Mouse (Mus musculus) liver, adult 2 months (tissue): ENCODE measurements at regions not wholly inside any gene's neighbourhood (a gene's known extent, or its start where the extent isn't known, plus 50 kb on each side); places are given as distances from the start of the nearest gene placed in this dataset.

ENCODE experiments used
- DNase-seq: peaks from one replicate; pipeline ENCODE4 v3.0.0-alpha.2; 2011; ENCODE audit warnings: low read depth, low spot score; ENCODE audit errors: extremely low read depth
- H3K27ac ChIP-seq: fragments of 200-500 bp; replicated peaks from 2 replicates; pipeline ENCODE4 v1.5.1; 2012; ENCODE audit warnings: low read depth, mild to moderate bottlenecking, control low read depth, inconsistent platforms, low read length; ENCODE audit not compliant: insufficient read depth
- H3K27me3 ChIP-seq: fragments of 200-500 bp; 2 replicates; pipeline ENCODE4 v1.6.1; 2012; ENCODE audit warnings: mild to moderate bottlenecking, moderate library complexity, low read length, inconsistent platforms; ENCODE audit not compliant: control insufficient read depth, insufficient read depth
- H3K36me3 ChIP-seq: fragments of 200-500 bp; 2 replicates; pipeline ENCODE4 v1.6.1; 2012; ENCODE audit warnings: low read length, inconsistent platforms; ENCODE audit not compliant: control insufficient read depth, insufficient read depth
- H3K4me1 ChIP-seq: fragments of 200-500 bp; 2 replicates; pipeline ENCODE4 v1.6.1; 2011; ENCODE audit warnings: low read length; ENCODE audit not compliant: control insufficient read depth, insufficient read depth
- H3K4me3 ChIP-seq: fragments of 200-500 bp; 2 replicates; pipeline ENCODE4 v1.5.1; 2011; ENCODE audit warnings: low read depth, mild to moderate bottlenecking, control low read depth, low read length, moderate library complexity; ENCODE audit not compliant: insufficient read depth
- H3K79me2 ChIP-seq: fragments of 200-500 bp; 2 replicates; pipeline ENCODE4 v1.6.1; 2012; ENCODE audit warnings: inconsistent platforms, mild to moderate bottlenecking, low read length, moderate library complexity; ENCODE audit not compliant: control insufficient read depth, insufficient read depth
- H3K9ac ChIP-seq: fragments of 200-500 bp; 2 replicates; pipeline ENCODE4 v1.6.1; 2012; ENCODE audit warnings: low read depth, mild to moderate bottlenecking, control low read depth, inconsistent platforms, low read length
- CTCF ChIP-seq: fragments of 200-500 bp; IDR thresholded peaks from 2 replicates; pipeline ENCODE4 v1.5.1; 2011; ENCODE audit warnings: low read depth, low read length, control low read depth
- POLR2A ChIP-seq: fragments of 200-500 bp; IDR thresholded peaks from 2 replicates; pipeline ENCODE4 v1.6.1; 2011; ENCODE audit warnings: low read length, control low read depth; ENCODE audit not compliant: insufficient read depth; ENCODE audit errors: extremely low read depth
- WGBS: fragments of 180-500 bp; shearing (Covaris S2); methylation state at CpG from one replicate; pipeline ENCODE4 v1.1.7; 2018; 5-methylcytosine and 5-hydroxymethylcytosine counted together

DNA sequence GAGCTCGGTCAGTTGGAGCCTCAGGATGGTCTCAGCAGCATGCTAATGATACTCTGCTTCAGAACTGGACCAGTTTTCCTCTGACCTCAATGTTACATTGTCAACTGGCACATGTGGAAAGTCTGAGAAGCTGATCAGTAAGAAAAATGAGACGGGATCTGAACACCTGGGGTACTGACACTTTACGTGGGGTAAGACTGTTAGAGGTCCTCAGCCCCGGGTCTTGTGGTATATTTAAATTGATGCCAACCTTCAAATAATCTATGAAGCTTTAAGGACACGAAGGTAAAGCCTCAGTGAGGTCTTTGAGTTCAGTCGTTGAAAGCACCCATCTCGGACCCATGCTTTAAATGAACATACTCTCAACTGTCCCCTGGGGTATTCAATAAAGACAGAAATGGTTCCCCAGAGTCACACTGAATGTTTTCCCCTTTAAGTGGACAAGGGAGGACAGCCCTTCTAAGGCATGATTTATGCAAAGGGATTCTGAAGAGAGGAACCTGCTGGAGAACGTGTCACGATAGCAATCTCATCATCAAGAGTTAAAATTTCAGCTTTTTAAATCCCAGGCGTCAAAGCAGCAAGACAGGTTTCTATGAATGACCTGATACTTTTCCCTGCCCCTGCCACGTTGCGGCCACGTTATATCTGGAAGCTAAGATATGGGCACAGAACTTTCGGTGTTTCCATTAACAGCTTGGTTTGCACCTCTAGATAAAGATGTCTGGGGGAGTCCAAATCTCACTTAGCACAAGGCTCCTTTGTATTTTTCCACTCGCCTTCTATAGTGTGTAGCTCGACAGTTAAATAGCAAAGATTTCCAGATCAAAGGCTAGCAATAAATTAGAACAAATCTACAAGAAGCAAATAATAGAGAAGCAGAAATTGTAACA is 76.7 kb upstream of the Atp2b1 start:
- Histone ChIP-seq H3K36me3 (no peaks in the 10 kb centered on the region), H3K27me3 (no peaks in the 10 kb centered on the region), H3K4me1 (no peaks in the 10 kb centered on the region), H3K4me3 (no peak overlapping the region), H3K79me2 (no peaks in the 10 kb centered on the region), H3K27ac (no peak overlapping the region), H3K9ac (no peak overlapping the region)
- no peak for DNase-seq
- 88% methylated on average over 16 of the region's 16 CpGs for WGBS
- TF ChIP-seq CTCF: no peak
- TF ChIP-seq POLR2A: no peak

DNA sequence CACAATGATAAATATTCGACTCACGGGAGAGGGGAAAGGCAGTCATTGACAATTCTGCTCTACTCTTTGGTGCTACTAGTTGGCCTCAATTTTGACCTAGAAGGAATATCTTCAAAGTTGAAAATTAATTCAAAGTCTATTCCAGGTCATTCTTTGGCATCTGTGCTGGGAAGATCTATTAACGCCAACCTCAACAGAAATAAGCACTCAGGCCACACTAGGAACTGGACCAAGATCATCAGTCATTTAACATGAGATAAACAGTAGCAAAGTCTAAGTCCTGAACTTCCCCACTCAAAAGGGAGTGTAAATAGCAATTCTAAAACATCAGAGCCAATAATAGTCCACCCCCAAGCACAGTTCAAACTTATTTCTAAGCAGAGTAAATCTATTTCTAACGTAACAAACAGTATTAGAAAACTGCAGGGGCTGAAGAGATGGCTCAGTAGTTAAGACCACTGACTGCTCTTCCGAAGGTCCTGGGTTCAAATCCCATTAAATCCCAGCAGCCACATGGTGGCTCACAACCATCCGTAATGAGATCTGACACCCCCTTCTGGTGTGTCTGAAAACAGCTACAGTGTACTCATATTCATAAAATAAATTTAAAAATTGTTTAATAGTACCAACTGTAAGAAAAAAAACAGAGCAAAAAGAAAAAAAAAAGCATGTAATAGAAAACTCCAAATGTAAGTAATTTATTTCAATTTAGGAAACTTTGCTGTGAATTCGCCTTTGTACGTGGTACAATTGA is 75.1 kb upstream of the Atp2b1 start:
- TF ChIP-seq CTCF (no peak), POLR2A (no peak)
- Histone ChIP-seq H3K36me3 (no peaks in the 10 kb centered on the region), H3K27ac (no peak overlapping the region), H3K79me2 (no peaks in the 10 kb centered on the region), H3K4me1 (no peaks in the 10 kb centered on the region), H3K4me3 (no peak overlapping the region), H3K27me3 (no peaks in the 10 kb centered on the region), H3K9ac (no peak overlapping the region)
- DNase-seq: peak; percentile 95
- WGBS: 57% methylated on average over 8 of the region's 8 CpGs

DNA sequence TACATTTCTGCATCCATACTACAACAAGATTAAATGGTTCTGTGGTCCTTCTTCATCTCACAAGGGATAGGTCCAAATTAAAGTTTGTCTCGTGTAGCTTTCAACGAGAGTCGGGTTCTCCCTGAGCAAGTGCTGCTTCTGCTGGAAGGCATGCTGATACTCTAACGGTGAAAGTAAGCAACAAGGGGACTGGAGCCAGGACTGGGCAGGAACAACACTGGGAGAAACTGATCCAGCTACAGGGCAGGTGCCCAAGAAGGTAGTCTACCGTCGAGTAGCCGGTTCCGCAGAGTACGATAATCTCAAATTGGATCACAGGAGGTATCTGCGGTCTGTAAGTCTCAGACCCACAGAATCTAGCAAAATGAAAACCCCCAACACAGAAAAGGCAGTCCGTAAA is 74.2 kb upstream of the Atp2b1 start:
- H3K27ac ChIP-seq: no peak overlapping the region
- 96% methylated on average over 11 of the region's 11 CpGs for WGBS
- no peak overlapping the region for H3K4me3 ChIP-seq
- peak; percentile 3 for DNase-seq
- H3K36me3 ChIP-seq: no peaks in the 10 kb centered on the region
- H3K79me2 ChIP-seq: no peaks in the 10 kb centered on the region
- TF ChIP-seq POLR2A (no peak), CTCF (no peak)
- H3K27me3 ChIP-seq: no peaks in the 10 kb centered on the region
- H3K9ac ChIP-seq: no peak overlapping the region
- no peaks in the 10 kb centered on the region for H3K4me1 ChIP-seq

DNA sequence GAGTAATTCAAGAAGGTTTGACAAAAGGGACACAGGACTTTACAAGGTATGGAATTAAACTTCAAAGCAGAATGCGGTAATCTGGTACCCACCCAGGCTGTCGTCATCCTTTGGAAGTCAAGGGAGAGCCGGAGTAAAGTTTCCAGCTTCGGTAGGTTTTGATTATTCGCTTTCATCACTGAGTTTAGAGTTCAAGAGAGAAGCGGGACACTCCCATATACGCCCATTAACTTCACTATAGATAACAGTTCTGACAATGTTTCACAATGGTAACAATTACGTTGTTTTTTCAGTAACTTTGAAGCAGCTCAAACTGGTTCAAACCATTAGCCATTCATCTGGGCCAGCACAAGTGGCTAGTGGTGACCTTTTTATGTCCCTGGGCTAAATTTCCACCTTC is 73.8 kb upstream of the Atp2b1 start:
- no peaks in the 10 kb centered on the region for H3K36me3 ChIP-seq
- no peak for DNase-seq
- no peak overlapping the region for H3K9ac ChIP-seq
- H3K4me3 ChIP-seq: no peak overlapping the region
- TF ChIP-seq POLR2A (no peak), CTCF (no peak)
- H3K27ac ChIP-seq: no peak overlapping the region
- H3K79me2 ChIP-seq: no peaks in the 10 kb centered on the region
- no peaks in the 10 kb centered on the region for H3K27me3 ChIP-seq
- no peaks in the 10 kb centered on the region for H3K4me1 ChIP-seq
- 96% methylated on average over 8 of the region's 8 CpGs for WGBS

DNA sequence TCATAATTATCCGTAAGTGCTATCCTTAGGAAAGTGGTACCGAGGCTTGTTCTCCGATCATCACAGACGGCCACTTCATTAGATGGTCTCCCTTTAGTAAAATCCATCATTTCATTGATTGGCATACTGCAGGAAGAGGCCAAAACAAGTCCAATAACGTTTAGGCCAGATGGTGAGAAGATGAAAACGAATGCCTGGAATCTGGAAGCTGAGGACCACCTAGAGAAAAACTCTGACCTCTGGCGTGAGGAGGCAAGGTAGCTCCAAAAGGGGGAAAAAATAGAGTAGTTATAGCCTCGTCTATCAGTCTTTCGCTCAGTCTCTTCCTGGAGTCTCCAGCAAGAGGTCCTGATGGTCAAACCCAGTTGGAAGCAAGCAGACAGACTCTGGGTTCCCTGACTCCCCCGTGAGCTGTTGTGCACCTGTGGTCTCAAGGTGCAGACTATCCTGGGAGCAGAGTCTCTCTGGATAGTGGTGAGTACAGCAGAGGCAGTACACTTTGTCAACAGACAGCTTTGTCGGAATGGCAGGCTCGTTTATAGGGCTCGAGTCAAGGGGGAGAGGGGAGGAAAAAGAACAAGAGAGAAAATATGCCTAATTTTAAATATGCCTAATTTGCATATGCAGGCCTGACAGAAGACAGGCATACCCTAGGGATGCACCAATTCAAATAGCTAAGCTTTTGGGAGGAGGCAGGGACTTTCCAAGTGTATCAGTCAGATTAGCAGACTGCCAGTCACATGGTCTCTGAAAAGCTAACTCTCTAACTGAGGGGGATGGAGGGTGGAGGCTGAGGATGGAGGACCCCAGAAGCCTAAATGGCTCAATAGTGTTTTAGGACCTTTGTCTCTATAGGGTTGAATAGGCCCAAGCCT is 73.0 kb upstream of the Atp2b1 start:
- no peak for DNase-seq
- Histone ChIP-seq H3K9ac (no peak overlapping the region), H3K4me1 (no peaks in the 10 kb centered on the region), H3K27ac (no peak overlapping the region), H3K36me3 (no peaks in the 10 kb centered on the region), H3K27me3 (no peaks in the 10 kb centered on the region), H3K4me3 (no peak overlapping the region), H3K79me2 (no peaks in the 10 kb centered on the region)
- WGBS: 90% methylated on average over 13 of the region's 13 CpGs
- TF ChIP-seq POLR2A (no peak), CTCF (no peak)
